Mouse (Mus musculus) midbrain, embryonic 12.5 days (tissue): ENCODE results near the gene Lrrc42. TPM values are rescaled to one million over a fixed set of nuclear protein-coding genes. Genes with fewer than 3 reads are reported as not detected.

Source experiments
- ATAC-seq: fragments of 200-750 bp; cut with Nextera tagmentation; 2 replicates; pipeline ENCODE4 v1.8.0; 2017; ENCODE audit warnings: low read depth, moderate TSS enrichment, moderate library complexity; ENCODE audit not compliant: low FRiP score
- H3K27ac ChIP-seq: fragments of 300-500 bp; sonication (generic); replicated peaks from 2 replicates; pipeline ENCODE4 v1.5.1; 2016; ENCODE audit warnings: mild to moderate bottlenecking
- H3K27me3 ChIP-seq: fragments of 300-500 bp; sonication (generic); 2 replicates; pipeline ENCODE4 v1.6.1; 2016; ENCODE audit warnings: mild to moderate bottlenecking
- H3K36me3 ChIP-seq: fragments of 300-500 bp; sonication (generic); 2 replicates; pipeline ENCODE4 v1.6.1; 2016
- H3K4me1 ChIP-seq: fragments of 300-500 bp; sonication (generic); 2 replicates; pipeline ENCODE4 v1.6.1; 2016
- H3K4me2 ChIP-seq: fragments of 300-500 bp; sonication (generic); replicated peaks from 2 replicates; pipeline ENCODE4 v1.6.1; 2016; ENCODE audit warnings: mild to moderate bottlenecking, moderate library complexity
- H3K4me3 ChIP-seq: fragments of 300-500 bp; sonication (generic); 2 replicates; pipeline ENCODE4 v1.5.1; 2016; ENCODE audit warnings: mild to moderate bottlenecking
- H3K9ac ChIP-seq: fragments of 300-500 bp; sonication (generic); replicated peaks from 2 replicates; pipeline ENCODE4 v1.6.1; 2016; ENCODE audit warnings: mild to moderate bottlenecking, moderate library complexity
- H3K9me3 ChIP-seq: fragments of 300-500 bp; sonication (generic); 2 replicates; pipeline ENCODE4 v1.6.1; 2016; ENCODE audit warnings: mild to moderate bottlenecking
- WGBS: fragments of 180-500 bp; shearing (Covaris S2); methylation state at CpG from one replicate; pipeline ENCODE4 v1.1.7; 2016; 5-methylcytosine and 5-hydroxymethylcytosine counted together
- polyA plus RNA-seq: library from polyadenylated mRNA; unstranded; fragments of >200 nt; fragmentation: Nextera tagmentation; extraction: Ambion mirVana; gene quantifications from 2 replicates; pipeline ENCODE4 v1.2.1, GENCODE M21; 2016

Lrrc42 gene
- polyA plus RNA-seq, 1 experiment from 2014 or later = 59.3 TPM

DNA sequence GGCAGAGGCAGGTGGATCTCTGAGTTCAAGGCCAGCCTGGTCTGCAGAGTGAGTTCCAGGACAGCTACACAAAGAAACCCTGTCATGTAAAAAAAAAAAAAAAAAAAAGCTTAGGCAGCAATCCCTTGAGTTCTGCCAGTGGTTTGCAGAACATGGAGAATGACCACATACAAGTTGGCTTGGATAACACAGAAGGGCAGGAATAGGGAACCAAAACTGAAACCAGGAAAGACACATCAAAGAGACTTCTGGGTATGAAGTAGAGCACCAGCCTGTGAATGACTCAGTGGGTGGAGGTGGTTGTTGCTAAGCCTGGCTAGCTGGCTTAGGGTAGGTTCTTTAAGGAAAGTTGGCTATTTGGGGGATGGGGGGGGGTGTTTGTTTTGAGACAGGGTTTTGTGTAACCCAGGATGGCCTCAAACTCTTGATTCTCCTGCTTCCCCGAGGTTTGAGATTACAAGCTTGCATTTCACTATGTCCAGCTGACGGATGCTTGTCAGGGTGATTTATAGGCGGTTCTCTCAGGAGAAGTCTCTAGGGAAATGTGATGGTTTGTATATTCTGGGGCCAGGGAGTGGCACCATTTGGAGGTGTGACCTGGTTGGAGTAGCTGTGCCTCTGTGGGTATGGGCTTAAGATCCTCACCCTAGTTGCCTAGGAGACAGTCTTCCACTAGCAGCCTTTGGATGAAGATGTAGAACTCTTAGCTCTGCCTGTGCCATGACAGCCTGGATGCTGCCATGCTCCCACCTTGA, 32.3 kb upstream of the Lrrc42 start:
- Histone ChIP-seq H3K27me3 (peaks cover 6% of the 10 kb centered on the region), H3K9me3 (no peaks in the 10 kb centered on the region), H3K27ac (no peak overlapping the region), H3K9ac (no peak overlapping the region), H3K4me1 (no peaks in the 10 kb centered on the region), H3K4me2 (no peak overlapping the region), H3K4me3 (no peak overlapping the region), H3K36me3 (0 out of 2 replicates have a peak, but pooled peaks cover under 1% of the 10 kb centered on the region)
- WGBS = 83% methylated on average over 3 of the region's 3 CpGs
- ATAC-seq = no peak

DNA sequence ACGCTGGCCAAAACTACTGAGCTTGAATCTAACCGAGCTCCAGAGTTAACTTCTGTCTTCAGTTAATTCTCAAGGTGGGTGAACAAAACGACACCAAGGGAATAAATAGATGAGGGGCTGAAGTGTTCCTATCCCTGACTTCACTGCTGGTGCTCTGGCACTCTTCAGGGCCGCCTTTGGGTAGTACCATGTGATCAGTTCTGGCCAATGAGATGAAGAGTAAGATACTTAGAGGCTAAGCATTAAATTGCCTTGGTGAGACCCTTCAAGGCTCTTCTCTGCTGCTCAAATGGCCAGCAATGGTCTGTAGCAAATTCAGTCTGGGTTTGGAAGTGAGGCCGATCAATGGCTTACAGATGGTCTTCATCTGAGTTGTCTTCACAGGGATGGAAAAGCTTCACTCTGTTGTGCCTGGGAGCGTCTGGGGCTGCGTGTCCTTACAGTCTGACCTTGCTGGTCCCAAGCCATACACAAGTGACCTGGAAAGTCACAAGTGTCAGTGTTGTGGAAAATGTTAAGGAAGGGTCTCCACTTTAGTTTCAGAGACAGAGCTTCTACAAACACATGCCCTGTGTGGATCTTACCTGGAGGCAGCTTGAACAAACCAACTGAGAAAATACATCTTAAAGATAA, 27.6 kb upstream of the Lrrc42 start:
- 78% methylated on average over 7 of the region's 7 CpGs for WGBS
- ATAC-seq = no peak
- no peaks in the 10 kb centered on the region for H3K9me3 ChIP-seq
- H3K36me3 ChIP-seq = peaks cover 6% of the 10 kb centered on the region; the same call in 1 of the 2 replicates
- H3K4me1 ChIP-seq = peaks cover 10% of the 10 kb centered on the region
- H3K27me3 ChIP-seq = peaks cover 23% of the 10 kb centered on the region
- H3K9ac ChIP-seq = no peak overlapping the region
- no peak overlapping the region for H3K27ac ChIP-seq
- H3K4me2 ChIP-seq = no peak overlapping the region
- no peak overlapping the region for H3K4me3 ChIP-seq

DNA sequence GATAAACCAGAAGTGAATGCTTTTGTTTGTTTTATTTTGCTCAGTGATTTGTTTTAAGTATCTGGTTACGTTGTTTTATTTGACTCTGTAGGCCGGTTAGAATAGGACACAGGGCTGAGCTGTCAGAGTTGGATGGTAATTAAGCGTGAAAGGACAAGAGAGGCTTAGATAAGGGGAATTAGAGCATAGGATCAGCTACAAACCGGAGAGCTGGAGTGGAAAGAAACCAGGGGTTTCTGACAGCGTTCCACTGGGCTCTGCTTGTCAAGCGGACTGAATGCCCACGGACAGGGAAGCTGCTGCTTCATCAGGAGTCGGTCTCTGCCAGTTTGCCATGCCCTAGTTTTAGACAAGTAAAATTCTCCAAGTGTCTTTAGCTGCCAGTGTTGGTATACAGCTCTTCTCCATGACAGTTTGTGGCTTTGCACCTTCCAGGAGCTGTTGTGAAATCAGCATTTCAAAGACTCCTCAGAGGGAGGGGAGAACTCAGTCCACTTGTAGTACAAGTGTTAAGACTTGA, 24.9 kb upstream of the Lrrc42 start:
- peak; percentile 69 for ATAC-seq
- WGBS = 7% methylated on average over 8 of the region's 8 CpGs
- H3K9me3 ChIP-seq = no peaks in the 10 kb centered on the region
- peaks cover 6% of the 10 kb centered on the region; the same call in 1 of the 2 replicates for H3K36me3 ChIP-seq
- peak overlapping the region; percentile 20; the same call in 1 of the 2 replicates for H3K9ac ChIP-seq
- peak overlapping the region; percentile 29 for H3K4me2 ChIP-seq
- H3K4me1 ChIP-seq = peaks cover 10% of the 10 kb centered on the region
- peak overlapping the region; percentile 46 for H3K27ac ChIP-seq
- peaks cover 23% of the 10 kb centered on the region for H3K27me3 ChIP-seq
- no peak overlapping the region for H3K4me3 ChIP-seq

DNA sequence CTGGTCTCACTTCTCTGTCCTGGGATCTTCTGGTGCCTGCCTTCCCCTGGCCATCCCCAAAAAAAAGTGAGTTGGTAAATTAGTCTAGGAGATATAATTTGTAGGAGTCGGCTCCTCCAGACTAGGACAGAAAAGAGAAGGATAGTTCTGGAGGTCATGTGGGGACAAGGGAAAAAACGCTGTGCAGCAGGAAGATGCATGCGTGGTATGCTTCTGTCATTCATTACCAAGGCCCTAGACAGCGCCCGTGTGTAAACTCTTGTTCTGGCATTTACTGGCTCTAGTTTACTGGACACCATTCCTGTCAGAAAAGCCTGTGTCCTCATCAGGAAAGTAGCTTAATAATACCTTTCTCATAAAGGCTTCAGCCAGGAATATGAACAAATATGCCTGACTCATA, 21.2 kb upstream of the Lrrc42 start:
- Histone ChIP-seq H3K4me3 (no peak overlapping the region), H3K36me3 (no peaks in the 10 kb centered on the region)
- 88% methylated on average over 5 of the region's 5 CpGs for WGBS

DNA sequence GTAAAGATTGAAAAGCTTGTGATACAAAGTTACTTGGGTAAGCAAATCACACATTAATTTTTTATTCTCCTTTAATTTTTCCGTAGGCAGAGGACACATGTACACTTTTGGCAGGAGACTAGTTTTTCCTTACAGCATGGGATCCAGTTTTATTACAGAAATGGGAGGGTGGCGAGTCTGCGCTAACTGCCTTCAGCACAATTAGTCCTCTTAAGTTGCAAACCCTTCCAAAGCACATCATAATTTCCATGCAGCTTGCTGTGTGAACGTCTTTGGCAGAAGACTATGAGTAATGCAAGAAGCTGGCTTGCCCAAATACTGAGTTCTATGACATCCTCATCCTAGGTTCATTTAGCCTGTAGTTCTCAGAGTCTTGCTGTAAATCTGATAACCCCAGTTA, 20.4 kb upstream of the Lrrc42 start:
- Histone ChIP-seq H3K27me3 (peaks cover 9% of the 10 kb centered on the region; the same call in 1 of the 2 replicates), H3K4me1 (peaks cover 7% of the 10 kb centered on the region), H3K36me3 (no peaks in the 10 kb centered on the region), H3K4me3 (no peak overlapping the region), H3K9me3 (no peaks in the 10 kb centered on the region), H3K27ac (no peak overlapping the region), H3K4me2 (no peak overlapping the region), H3K9ac (no peak overlapping the region)
- ATAC-seq = no peak
- 85% methylated on average over 4 of the region's 4 CpGs for WGBS

More for the DNA sequence above, 21.2 kb upstream of the Lrrc42 start:
- no peak for ATAC-seq
- Histone ChIP-seq H3K4me1 (peaks cover 10% of the 10 kb centered on the region), H3K9ac (no peak overlapping the region), H3K27me3 (peaks cover 9% of the 10 kb centered on the region; the same call in 1 of the 2 replicates), H3K27ac (no peak overlapping the region), H3K9me3 (no peaks in the 10 kb centered on the region), H3K4me2 (no peak overlapping the region)

DNA sequence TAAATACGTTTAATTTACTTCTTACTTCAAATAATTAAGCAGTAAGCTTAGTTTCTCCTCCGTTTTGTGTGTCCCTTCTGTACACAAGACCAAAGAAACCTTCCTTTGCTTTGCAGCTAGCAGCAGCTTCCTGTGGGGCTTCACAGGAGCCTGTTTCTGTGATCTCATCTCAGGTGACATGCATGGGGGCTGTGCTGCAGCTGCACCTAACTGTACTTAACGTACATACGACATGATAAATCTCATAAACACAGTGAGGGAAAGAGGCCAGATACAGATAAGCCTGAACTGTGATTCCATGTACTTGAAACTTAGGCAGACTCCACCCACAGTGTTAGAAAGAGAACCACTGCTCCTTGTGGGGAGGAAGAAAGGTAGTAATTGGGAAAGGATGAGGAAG, 6.7 kb upstream of the Lrrc42 start:
- H3K4me2 ChIP-seq = no peak overlapping the region
- 78% methylated on average over 4 of the region's 4 CpGs for WGBS
- H3K9me3 ChIP-seq = no peaks in the 10 kb centered on the region
- no peak overlapping the region for H3K9ac ChIP-seq
- no peak for ATAC-seq
- H3K4me3 ChIP-seq = no peak overlapping the region
- H3K27ac ChIP-seq = no peak overlapping the region
- peaks cover 6% of the 10 kb centered on the region; the same call in 1 of the 2 replicates for H3K36me3 ChIP-seq
- H3K4me1 ChIP-seq = no peaks in the 10 kb centered on the region
- no peaks in the 10 kb centered on the region for H3K27me3 ChIP-seq

DNA sequence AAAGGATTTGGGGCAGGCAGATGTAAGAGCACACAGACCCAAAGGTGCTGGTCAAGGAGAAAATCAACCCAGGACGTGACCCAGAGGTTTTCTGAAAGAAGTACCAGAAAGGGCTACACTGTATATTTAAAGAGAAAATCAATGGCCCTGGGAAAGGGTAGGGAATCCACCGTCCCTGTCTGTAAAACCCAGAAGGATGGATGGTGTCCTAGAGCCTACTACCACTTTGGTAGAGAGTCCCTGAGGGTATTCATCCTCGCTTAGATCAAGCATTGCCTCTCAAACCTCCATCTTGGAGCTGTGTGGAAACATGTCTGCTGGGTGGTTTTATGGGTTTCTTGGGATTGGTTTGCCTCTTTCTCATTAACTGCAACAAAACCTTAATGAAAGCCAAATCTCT, 1.1 kb upstream of the Lrrc42 start:
- no peak for ATAC-seq
- Histone ChIP-seq H3K27ac (peak overlapping the region; percentile 84), H3K4me2 (peak overlapping the region; percentile 76), H3K9me3 (no peaks in the 10 kb centered on the region), H3K36me3 (no peaks in the 10 kb centered on the region), H3K27me3 (no peaks in the 10 kb centered on the region), H3K4me3 (peak overlapping the region; percentile 74), H3K9ac (peak overlapping the region; percentile 77), H3K4me1 (peaks cover 22% of the 10 kb centered on the region)
- WGBS = 25% methylated on average over 3 of the region's 3 CpGs

DNA sequence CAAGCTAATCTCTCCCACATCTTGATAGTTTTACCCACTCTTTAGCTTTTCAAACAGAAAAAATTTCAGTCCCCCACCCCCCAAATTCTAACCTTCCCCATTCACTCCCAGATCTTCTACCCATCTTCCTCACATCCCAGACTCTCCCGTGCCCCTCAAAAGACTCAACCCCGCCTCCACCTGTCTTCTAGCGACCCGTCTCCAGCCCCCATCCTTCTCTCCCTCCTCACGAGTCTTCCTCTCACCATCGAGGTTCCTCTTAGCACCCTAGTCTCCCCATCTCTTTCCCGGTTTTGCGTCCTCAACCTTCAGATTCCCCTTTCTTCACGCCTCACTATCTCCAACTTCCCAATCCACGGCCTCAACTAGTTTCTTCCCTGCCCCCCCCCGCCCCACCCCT, 810 bp downstream of the Lrrc42 start:
- no peak overlapping the region for H3K27ac ChIP-seq
- H3K27me3 ChIP-seq = no peaks in the 10 kb centered on the region
- H3K4me1 ChIP-seq = peaks cover 28% of the 10 kb centered on the region
- H3K36me3 ChIP-seq = no peaks in the 10 kb centered on the region
- whole genome bisulfite sequencing = under 1% methylated on average over 11 of the region's 11 CpGs
- no peaks in the 10 kb centered on the region for H3K9me3 ChIP-seq
- peak overlapping the region; percentile 74 for H3K4me3 ChIP-seq
- H3K4me2 ChIP-seq = peak overlapping the region; percentile 76
- peak overlapping the region; percentile 77 for H3K9ac ChIP-seq
- ATAC-seq = no peak

DNA sequence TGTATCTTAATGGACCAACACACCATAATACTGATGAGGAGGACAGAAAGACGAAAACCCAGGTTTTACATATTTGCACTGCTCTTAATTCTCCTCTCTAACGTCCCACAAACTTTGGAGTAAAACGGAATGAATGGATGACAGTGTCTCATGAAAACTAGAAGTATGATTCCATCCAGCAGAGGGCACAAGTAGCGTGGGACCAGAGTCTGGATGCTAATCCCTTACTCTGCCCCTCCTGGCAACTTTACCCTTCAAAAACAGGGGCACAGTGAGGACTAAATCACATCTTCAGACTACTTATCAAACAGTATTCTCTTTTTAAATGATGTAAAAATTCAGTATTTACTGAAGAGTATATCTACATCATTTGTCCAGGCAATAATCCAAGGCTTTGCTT, 2.8 kb downstream of the Lrrc42 start:
- no peaks in the 10 kb centered on the region for H3K27me3 ChIP-seq
- 25% methylated on average over 4 of the region's 4 CpGs for WGBS
- H3K4me3 ChIP-seq = no peak overlapping the region
- no peaks in the 10 kb centered on the region for H3K9me3 ChIP-seq
- peaks cover 28% of the 10 kb centered on the region for H3K4me1 ChIP-seq
- H3K4me2 ChIP-seq = no peak overlapping the region
- ATAC-seq = no peak
- 0 out of 2 replicates have a peak, but pooled peaks cover 8% of the 10 kb centered on the region for H3K36me3 ChIP-seq
- no peak overlapping the region for H3K9ac ChIP-seq
- no peak overlapping the region for H3K27ac ChIP-seq

DNA sequence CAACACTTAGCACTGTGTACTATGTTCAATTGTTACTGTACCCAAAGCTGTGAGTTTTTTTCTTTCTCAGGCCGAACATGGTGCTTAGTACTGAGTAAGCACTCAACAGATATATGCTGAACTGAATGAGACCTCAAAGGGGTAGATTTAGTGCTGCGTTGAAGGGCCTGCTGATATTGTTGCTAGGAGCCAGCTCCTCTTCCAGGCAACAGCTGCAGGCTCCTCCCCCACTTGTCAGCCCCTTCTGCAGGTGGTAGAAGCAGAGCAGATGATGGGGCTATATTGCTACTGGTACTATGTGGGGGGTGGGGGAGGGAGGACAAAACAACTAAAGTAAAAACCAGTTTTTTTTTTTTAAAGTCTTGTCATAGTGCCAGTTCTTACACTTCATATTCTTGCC, 3.9 kb downstream of the Lrrc42 start:
- Histone ChIP-seq H3K4me3 (no peak overlapping the region), H3K4me1 (peaks cover 27% of the 10 kb centered on the region), H3K9me3 (no peaks in the 10 kb centered on the region), H3K27me3 (no peaks in the 10 kb centered on the region), H3K9ac (no peak overlapping the region), H3K27ac (no peak overlapping the region; the same call in 1 of the 2 replicates), H3K4me2 (no peak overlapping the region), H3K36me3 (0 out of 2 replicates have a peak, but pooled peaks cover 8% of the 10 kb centered on the region)
- WGBS = 53% methylated on average over 2 of the region's 2 CpGs
- no peak for ATAC-seq

DNA sequence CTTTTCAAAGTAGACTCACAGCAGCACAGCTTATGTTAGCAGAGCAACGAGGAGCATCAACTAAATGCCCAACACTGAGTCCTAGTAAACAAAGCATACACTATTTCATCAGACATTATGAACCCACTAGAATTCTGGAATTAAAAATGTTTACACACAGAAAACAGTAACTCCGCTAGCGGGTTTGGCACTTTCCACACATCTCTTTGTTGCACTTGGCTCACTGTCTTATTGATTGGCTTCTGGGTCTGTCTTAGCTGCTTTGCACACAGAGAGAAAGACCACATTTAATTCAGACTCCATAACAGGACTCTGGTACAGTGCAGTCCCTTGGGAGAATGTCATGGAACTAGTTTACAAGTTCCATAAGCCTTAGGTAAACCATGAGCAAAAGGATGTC, 5.3 kb downstream of the Lrrc42 start:
- Histone ChIP-seq H3K4me2 (no peak overlapping the region), H3K4me3 (no peak overlapping the region), H3K27me3 (no peaks in the 10 kb centered on the region), H3K27ac (no peak overlapping the region), H3K9ac (no peak overlapping the region), H3K9me3 (no peaks in the 10 kb centered on the region), H3K36me3 (0 out of 2 replicates have a peak, but pooled peaks cover 10% of the 10 kb centered on the region), H3K4me1 (peaks cover 28% of the 10 kb centered on the region)
- WGBS = 84% methylated on average over 3 of the region's 3 CpGs
- no peak for ATAC-seq

DNA sequence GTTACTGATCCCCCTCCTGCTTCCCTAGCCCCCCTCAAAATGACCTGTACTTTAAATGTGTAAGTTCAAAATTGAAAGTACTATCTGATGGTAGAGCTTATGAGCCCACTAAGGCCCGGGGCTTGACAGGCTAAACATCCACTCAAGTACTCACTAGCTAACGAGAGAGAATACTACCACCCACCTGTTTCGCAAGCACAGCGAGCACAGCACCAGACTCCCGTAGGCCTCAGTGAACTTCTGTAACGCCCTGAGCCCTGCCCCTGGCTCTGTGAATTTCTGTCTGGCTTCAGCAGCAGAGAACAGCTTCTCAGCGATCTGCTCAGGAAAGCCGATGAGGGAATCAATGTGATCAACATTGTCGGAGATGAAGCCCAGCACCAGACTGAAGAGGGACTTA, 6.2 kb downstream of the Lrrc42 start:
- Histone ChIP-seq H3K36me3 (0 out of 2 replicates have a peak, but pooled peaks cover 12% of the 10 kb centered on the region), H3K4me1 (peaks cover 21% of the 10 kb centered on the region), H3K27me3 (no peaks in the 10 kb centered on the region), H3K4me2 (no peak overlapping the region), H3K9me3 (no peaks in the 10 kb centered on the region), H3K4me3 (no peak overlapping the region), H3K9ac (no peak overlapping the region), H3K27ac (no peak overlapping the region)
- ATAC-seq = no peak
- WGBS = 80% methylated on average over 9 of the region's 9 CpGs
